Mouse (Mus musculus): ENCODE data around the gene Smarcc2.

- TF ChIP-seq CTCF (IDR thresholded peaks at IDR 0.05; ENCODE audit: low read depth) (no peak), EP300 (IDR thresholded peaks at IDR 0.05; ENCODE audit: low read depth) (no peak)
Observed at GRCm38 (mm10) chr10:128522351-128522750, 63.3 kb downstream of the Smarcc2 start.

Data from heart, postnatal 0 days (tissue).